Mouse (Mus musculus) E14TG2a.4 (cell line): ENCODE measurements around the gene Tecta.
A peak's percentile ranks its signal among the peaks of the same experiment; 100 is the strongest.

Experiments used
- H3K27me3 ChIP-seq: 2 replicates; pipeline ENCODE4 v1.6.1; 2014; ENCODE audit warnings: low read length, control low read depth; ENCODE audit not compliant: insufficient read depth
- H3K36me3 ChIP-seq: 2 replicates; pipeline ENCODE4 v1.6.1; 2014; ENCODE audit warnings: low read length, control low read depth; ENCODE audit not compliant: insufficient read depth
- H3K4me1 ChIP-seq: replicated peaks from 2 replicates; pipeline ENCODE4 v1.6.1; 2014; ENCODE audit warnings: low read depth, low read length, control low read depth
- H3K4me3 ChIP-seq: replicated peaks from 2 replicates; pipeline ENCODE4 v1.5.1; 2014; ENCODE audit warnings: mild to moderate bottlenecking, low read length
- H3K9me3 ChIP-seq: 2 replicates; pipeline ENCODE4 v1.6.1; 2014; ENCODE audit warnings: low read length, control low read depth
- CTCF ChIP-seq: conservative IDR thresholded peaks from 2 replicates; pipeline ENCODE4 v1.5.1; 2014; ENCODE audit warnings: low read length
- NANOG ChIP-seq: IDR thresholded peaks from 2 replicates; pipeline ENCODE4 v1.6.1; 2014; ENCODE audit warnings: borderline replicate concordance, low read length, mixed read lengths
- POU5F1 ChIP-seq: IDR thresholded peaks from 2 replicates; pipeline ENCODE4 v1.6.1; 2014; ENCODE audit warnings: low read length, borderline replicate concordance

Tecta gene

DNA sequence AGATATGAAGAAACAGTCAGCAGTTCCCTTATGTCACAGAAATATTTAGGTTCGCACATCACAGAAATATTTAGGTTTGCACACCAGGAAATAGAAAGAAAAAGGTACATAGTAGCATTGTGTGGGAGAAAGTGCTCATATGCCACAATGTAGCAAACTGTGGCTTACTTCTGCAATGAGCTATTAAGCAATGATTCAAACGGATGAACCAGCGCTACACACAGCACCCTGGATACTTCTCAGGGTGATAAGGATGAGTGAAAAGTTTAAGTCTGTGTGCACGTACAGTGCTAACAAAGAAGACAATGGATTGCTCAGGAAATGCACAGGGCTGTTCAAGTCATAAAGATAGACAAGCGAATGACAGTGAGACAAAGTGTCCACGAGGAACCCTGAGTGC, 85.3 kb downstream of the Tecta start:
- no peaks in the 10 kb centered on the region for H3K36me3 ChIP-seq
- H3K4me1 ChIP-seq: no peaks in the 10 kb centered on the region
- TF ChIP-seq CTCF: no peak
- no peak for TF ChIP-seq POU5F1
- TF ChIP-seq NANOG: no peak
- no peaks in the 10 kb centered on the region for H3K9me3 ChIP-seq
- 0 out of 2 replicates have a peak, but pooled peaks cover 2% of the 10 kb centered on the region for H3K27me3 ChIP-seq
- H3K4me3 ChIP-seq: no peak overlapping the region

GRCm38 (mm10) chr9:42313872-42314271, 85.9 kb downstream of the Tecta start:
- TF ChIP-seq CTCF (peak; percentile 36), NANOG (no peak)

DNA sequence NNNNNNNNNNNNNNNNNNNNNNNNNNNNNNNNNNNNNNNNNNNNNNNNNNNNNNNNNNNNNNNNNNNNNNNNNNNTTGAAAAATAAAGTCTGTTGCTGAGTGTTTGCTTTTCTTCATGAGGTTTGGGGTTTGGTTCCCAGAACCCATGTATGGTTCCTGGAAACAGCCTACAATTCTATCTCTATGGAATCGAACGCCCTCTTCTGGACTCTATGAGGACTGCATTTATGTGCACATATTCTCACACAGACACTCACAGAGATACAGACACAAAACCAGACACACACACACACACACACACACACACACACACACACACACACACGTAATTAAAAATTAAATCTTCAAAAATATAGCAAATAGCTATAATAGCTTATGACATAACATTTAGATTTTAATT, 88.4 kb downstream of the Tecta start:
- H3K9me3 ChIP-seq: no peaks in the 10 kb centered on the region
- TF ChIP-seq POU5F1 (no peak), NANOG (no peak), CTCF (peak; percentile 41)
- no peaks in the 10 kb centered on the region for H3K4me1 ChIP-seq
- H3K27me3 ChIP-seq: 0 out of 2 replicates have a peak, but pooled peaks cover 2% of the 10 kb centered on the region
- H3K36me3 ChIP-seq: no peaks in the 10 kb centered on the region
- no peak overlapping the region for H3K4me3 ChIP-seq

More at GRCm38 (mm10) chr9:42313872-42314271, 85.9 kb downstream of the Tecta start:
- Histone ChIP-seq H3K4me3 (no peak overlapping the region), H3K4me1 (no peaks in the 10 kb centered on the region), H3K27me3 (0 out of 2 replicates have a peak, but pooled peaks cover 2% of the 10 kb centered on the region), H3K9me3 (no peaks in the 10 kb centered on the region), H3K36me3 (no peaks in the 10 kb centered on the region)

DNA sequence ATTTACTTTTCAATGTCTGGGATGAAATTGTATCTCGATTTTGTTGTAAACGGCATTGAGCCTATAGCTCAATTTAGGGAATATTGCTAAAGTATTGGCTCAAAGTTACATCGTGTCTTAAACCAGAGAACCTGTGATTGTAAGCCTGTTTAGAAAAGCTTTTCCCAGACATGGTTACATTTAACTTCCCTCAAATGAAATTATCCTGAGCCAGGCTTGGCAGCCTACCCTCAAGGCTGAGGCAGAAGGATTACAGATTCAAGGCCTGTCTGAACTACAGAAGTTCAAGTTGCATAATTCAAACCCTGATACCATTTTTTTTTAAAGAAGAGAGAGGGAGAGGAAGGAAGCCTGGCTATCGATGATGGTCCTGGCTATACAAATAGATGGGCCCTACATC, 95.8 kb downstream of the Tecta start:
- H3K4me3 ChIP-seq: no peak overlapping the region
- no peaks in the 10 kb centered on the region for H3K4me1 ChIP-seq
- no peaks in the 10 kb centered on the region for H3K36me3 ChIP-seq
- TF ChIP-seq POU5F1 (no peak), NANOG (no peak), CTCF (no peak)
- H3K9me3 ChIP-seq: no peaks in the 10 kb centered on the region
- H3K27me3 ChIP-seq: no peaks in the 10 kb centered on the region

DNA sequence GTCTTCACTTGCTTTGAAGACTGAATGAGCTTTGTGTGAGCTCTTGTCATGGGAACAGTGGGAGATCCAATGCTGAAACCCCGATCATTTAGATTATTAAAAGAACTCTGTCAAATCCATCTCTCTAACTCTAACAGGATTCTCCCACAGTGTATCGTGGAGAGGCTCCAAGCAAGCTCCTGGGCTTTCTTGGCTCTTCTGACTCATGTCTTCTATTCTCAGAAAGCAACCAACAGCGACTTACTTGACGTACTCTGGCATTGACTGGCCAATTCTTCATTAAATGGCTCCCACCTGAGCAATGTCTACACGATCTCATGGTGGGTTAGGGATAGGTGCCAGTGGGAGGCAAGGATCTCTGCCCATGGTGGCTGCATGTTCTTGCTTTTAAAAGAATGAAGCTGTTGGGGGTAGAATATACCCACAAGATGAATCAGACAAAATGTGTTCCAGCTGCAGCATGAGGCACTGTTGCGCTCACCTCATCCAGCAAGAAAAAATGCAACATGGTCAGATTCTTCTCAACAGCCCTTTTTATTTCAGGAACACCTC, 98.6 kb downstream of the Tecta start:
- no peaks in the 10 kb centered on the region for H3K36me3 ChIP-seq
- no peak overlapping the region for H3K4me3 ChIP-seq
- no peaks in the 10 kb centered on the region for H3K27me3 ChIP-seq
- H3K4me1 ChIP-seq: no peaks in the 10 kb centered on the region
- no peaks in the 10 kb centered on the region for H3K9me3 ChIP-seq
- TF ChIP-seq CTCF (no peak), POU5F1 (no peak), NANOG (no peak)

DNA sequence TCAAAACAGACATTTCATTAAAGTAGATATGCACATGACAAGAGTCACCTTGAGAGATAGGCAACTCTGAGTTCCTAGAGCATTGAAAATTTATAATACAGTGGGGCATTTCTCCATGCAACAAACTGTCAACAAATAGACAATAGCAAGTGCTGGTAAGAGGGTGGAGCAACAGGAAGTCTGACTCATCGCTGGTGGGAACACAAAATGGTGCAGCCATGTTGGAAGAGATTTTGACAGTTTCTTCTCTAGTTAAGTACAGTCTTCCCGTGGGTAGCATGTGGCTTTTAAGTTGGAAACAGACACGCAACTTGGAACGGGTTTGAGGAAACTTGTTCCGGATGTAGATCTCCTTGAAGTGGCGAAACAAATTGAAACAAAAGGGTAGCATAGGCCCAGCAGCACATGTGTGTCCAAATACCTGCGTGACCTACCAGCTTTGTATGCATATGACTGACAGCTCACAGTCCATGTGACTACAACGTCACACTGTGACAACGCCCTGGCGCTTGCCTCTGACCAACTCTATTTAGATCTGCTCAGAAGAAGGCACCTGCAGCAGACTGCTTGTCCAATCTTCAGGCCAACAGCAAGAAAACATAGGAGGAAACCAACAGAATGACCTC, 103.3 kb downstream of the Tecta start:
- TF ChIP-seq CTCF (no peak), NANOG (no peak), POU5F1 (no peak)
- H3K27me3 ChIP-seq: no peaks in the 10 kb centered on the region
- no peak overlapping the region for H3K4me3 ChIP-seq
- H3K9me3 ChIP-seq: no peaks in the 10 kb centered on the region
- no peaks in the 10 kb centered on the region for H3K36me3 ChIP-seq
- H3K4me1 ChIP-seq: no peaks in the 10 kb centered on the region

- Histone ChIP-seq H3K9me3 (no peaks in the 10 kb centered on the region), H3K4me3 (no peak overlapping the region), H3K27me3 (no peaks in the 10 kb centered on the region), H3K36me3 (no peaks in the 10 kb centered on the region), H3K4me1 (no peaks in the 10 kb centered on the region)
- TF ChIP-seq NANOG: no peak
- TF ChIP-seq CTCF: no peak
- no peak for TF ChIP-seq POU5F1
Measured at GRCm38 (mm10) chr9:42294131-42294530, 105.6 kb downstream of the Tecta start.

- no peaks in the 10 kb centered on the region for H3K36me3 ChIP-seq
- H3K4me3 ChIP-seq: no peak overlapping the region
- TF ChIP-seq CTCF: no peak
- no peak for TF ChIP-seq NANOG
- TF ChIP-seq POU5F1: no peak
- H3K27me3 ChIP-seq: no peaks in the 10 kb centered on the region
- no peaks in the 10 kb centered on the region for H3K4me1 ChIP-seq
- H3K9me3 ChIP-seq: no peaks in the 10 kb centered on the region
Measured at GRCm38 (mm10) chr9:42293596-42293995, 106.1 kb downstream of the Tecta start.

DNA sequence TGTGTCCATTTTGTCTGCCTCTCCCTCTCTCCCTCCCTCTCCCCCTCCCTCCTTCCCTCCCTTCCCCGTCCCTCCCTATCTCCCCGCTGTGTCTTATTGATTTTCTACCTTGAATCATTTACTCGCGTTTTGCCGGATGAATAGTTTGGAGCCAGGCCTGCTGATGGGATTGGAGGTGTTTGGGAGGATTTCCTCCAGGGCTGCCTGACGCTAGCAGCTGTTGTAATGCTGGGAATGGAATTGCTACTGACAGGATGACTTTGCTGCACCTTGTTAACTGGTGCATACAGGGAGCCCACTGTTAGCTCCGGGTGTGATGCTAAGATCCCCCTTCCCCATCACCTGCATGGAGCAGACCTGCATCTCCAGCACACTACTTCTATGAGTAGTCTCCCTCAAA, 106.7 kb downstream of the Tecta start:
- Histone ChIP-seq H3K4me1 (no peaks in the 10 kb centered on the region), H3K36me3 (no peaks in the 10 kb centered on the region), H3K9me3 (no peaks in the 10 kb centered on the region), H3K4me3 (no peak overlapping the region), H3K27me3 (no peaks in the 10 kb centered on the region)
- TF ChIP-seq POU5F1 (no peak), CTCF (no peak), NANOG (no peak)
